Mouse (Mus musculus): ENCODE data around the gene Trim14. TPM values are rescaled to one million over a fixed set of nuclear protein-coding genes. Genes with fewer than 3 reads are reported as not detected.
"Not testable (repeated sequence)": the region's sequence is repeated elsewhere in the genome, so short reads cannot be mapped to it uniquely, and the experiment has no call there.

Trim14 gene
- 14.6 and 24.7 TPM in 2 replicates for polyA plus RNA-seq (2012; rRNA removed)

- peak; percentile 59 for DNase-seq
- no peaks in the 10 kb centered on the region for H3K4me1 ChIP-seq (ENCODE audit: control insufficient read depth, insufficient read depth, low read length)
- TF ChIP-seq POLR2A (IDR thresholded peaks at IDR 0.05; ENCODE audit: borderline replicate concordance, extremely low read depth, low read depth, low read length) = peak; percentile 59; the same call in 1 of the 2 replicates
- TF ChIP-seq CTCF (IDR thresholded peaks at IDR 0.05; ENCODE audit: insufficient read depth, low read length) = peak; percentile 60
- WGBS = under 1% methylated on average over 44 of the region's 46 CpGs
- H3K4me3 ChIP-seq (replicated peaks; ENCODE audit: extremely low read depth, low read depth, low read length) = peak within 1 kb of the TSS; percentile 63
These were observed at the start of gene Trim14 for GRCm38 (mm10) chr4:46535840-46536361. Trim14 (minus strand) TSS chr4:46536141.

- WGBS = 62% methylated on average over 13 of the region's 13 CpGs
- 0 out of 2 replicates have a peak, but pooled peaks have one; percentile 3 for TF ChIP-seq POLR2A (IDR thresholded peaks at IDR 0.05; ENCODE audit: borderline replicate concordance, extremely low read depth, low read depth, low read length)
- no peak for TF ChIP-seq CTCF (IDR thresholded peaks at IDR 0.05; ENCODE audit: insufficient read depth, low read length)
- H3K4me3 ChIP-seq (replicated peaks; ENCODE audit: extremely low read depth, low read depth, low read length) = peak overlapping the region; percentile 16
- H3K4me1 ChIP-seq (ENCODE audit: control insufficient read depth, insufficient read depth, low read length) = peaks cover 10% of the 10 kb centered on the region
- DNase-seq = no peak
These were observed 49.3 kb upstream of the Trim14 start for GRCm38 (mm10) chr4:46585041-46585810.

GRCm38 (mm10) chr4:46584536-46584935 is 48.6 kb upstream of the Trim14 start:
- H3K4me3 ChIP-seq (replicated peaks; ENCODE audit: extremely low read depth, low read depth, low read length); DNase-seq: not testable (repeated sequence)
- H3K4me1 ChIP-seq (ENCODE audit: control insufficient read depth, insufficient read depth, low read length) = peaks cover 10% of the 10 kb centered on the region
- 45% methylated on average over 3 of the region's 3 CpGs for WGBS

GRCm38 (mm10) chr4:46584084-46584483 is 48.1 kb upstream of the Trim14 start:
- H3K4me3 ChIP-seq (replicated peaks; ENCODE audit: extremely low read depth, low read depth, low read length); DNase-seq: not testable (repeated sequence)
- H3K4me1 ChIP-seq (ENCODE audit: control insufficient read depth, insufficient read depth, low read length) = peaks cover 10% of the 10 kb centered on the region
- WGBS = 85% methylated on average over 2 of the region's 6 CpGs

- 83% methylated on average over 9 of the region's 9 CpGs for WGBS
- peaks cover 10% of the 10 kb centered on the region for H3K4me1 ChIP-seq (ENCODE audit: control insufficient read depth, insufficient read depth, low read length)
- H3K4me3 ChIP-seq (replicated peaks; ENCODE audit: extremely low read depth, low read depth, low read length); DNase-seq: not testable (repeated sequence)
These were observed 46.1 kb upstream of the Trim14 start for GRCm38 (mm10) chr4:46582024-46582423.

GRCm38 (mm10) chr4:46581577-46581976 is 45.6 kb upstream of the Trim14 start:
- WGBS = 93% methylated on average over 22 of the region's 22 CpGs
- not testable (repeated sequence) for H3K4me3 ChIP-seq (replicated peaks; ENCODE audit: extremely low read depth, low read depth, low read length); DNase-seq
- H3K4me1 ChIP-seq (ENCODE audit: control insufficient read depth, insufficient read depth, low read length) = peaks cover 10% of the 10 kb centered on the region

GRCm38 (mm10) chr4:46580799-46581243 is 44.9 kb upstream of the Trim14 start:
- H3K4me3 ChIP-seq (replicated peaks; ENCODE audit: extremely low read depth, low read depth, low read length); DNase-seq: not testable (repeated sequence)
- WGBS = 82% methylated on average over 15 of the region's 15 CpGs
- H3K4me1 ChIP-seq (ENCODE audit: control insufficient read depth, insufficient read depth, low read length) = peaks cover 10% of the 10 kb centered on the region

GRCm38 (mm10) chr4:46578796-46579346 is 42.9 kb upstream of the Trim14 start:
- H3K4me1 ChIP-seq (ENCODE audit: control insufficient read depth, insufficient read depth, low read length); DNase-seq: not testable (repeated sequence)
- 90% methylated on average over 8 of the region's 8 CpGs for WGBS
- peak overlapping the region; percentile 28 for H3K4me3 ChIP-seq (replicated peaks; ENCODE audit: extremely low read depth, low read depth, low read length)

GRCm38 (mm10) chr4:46578228-46578627 is 42.3 kb upstream of the Trim14 start:
- Histone ChIP-seq H3K4me1 (ENCODE audit: control insufficient read depth, insufficient read depth, low read length) (peaks cover 4% of the 10 kb centered on the region), H3K4me3 (replicated peaks; ENCODE audit: extremely low read depth, low read depth, low read length) (no peak overlapping the region)
- TF ChIP-seq POLR2A (IDR thresholded peaks at IDR 0.05; ENCODE audit: borderline replicate concordance, extremely low read depth, low read depth, low read length) (no peak), CTCF (IDR thresholded peaks at IDR 0.05; ENCODE audit: insufficient read depth, low read length) (no peak)
- WGBS = 51% methylated on average over 1 of the region's 1 CpGs
- no peak for DNase-seq

GRCm38 (mm10) chr4:46575509-46576284 is 39.8 kb upstream of the Trim14 start:
- H3K4me3 ChIP-seq (replicated peaks; ENCODE audit: extremely low read depth, low read depth, low read length); DNase-seq; H3K4me1 ChIP-seq (ENCODE audit: control insufficient read depth, insufficient read depth, low read length): not testable (repeated sequence)
- WGBS = 62% methylated on average over 6 of the region's 10 CpGs

Data from lung, adult 2 months (tissue).